Mouse (Mus musculus) spleen, postnatal 36 days (tissue): ENCODE results near the gene Asic2.
"Not testable (repeated sequence)": the region's sequence is repeated elsewhere in the genome, so short reads cannot be mapped to it uniquely, and the experiment has no call there.

ENCODE experiments used
- DNase-seq, 2 experiments: peaks; one replicate each; pipeline ENCODE4 v3.0.0; 2022; ENCODE audit warnings: low spot score in 2 of 2, mixed read lengths in 1 of 2

Gene Asic2

DNA sequence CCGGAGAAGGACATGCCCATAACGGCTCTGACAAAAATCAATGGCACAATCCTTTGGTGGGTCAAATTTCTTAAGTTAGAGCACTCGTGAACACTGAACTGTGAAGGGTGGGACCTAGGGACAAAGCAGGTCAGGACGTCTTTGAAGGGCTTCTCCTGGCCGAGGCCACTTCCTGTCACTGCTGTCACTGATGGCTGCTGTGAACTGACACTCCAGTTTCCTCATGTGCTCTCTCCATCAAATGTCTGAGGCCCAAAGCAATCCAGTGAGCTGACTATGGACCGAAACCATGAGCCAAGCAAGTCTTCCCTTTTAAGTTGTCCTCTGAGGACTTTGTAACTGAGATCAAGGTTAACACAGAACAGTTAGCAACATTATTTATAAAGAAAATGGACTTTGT is 617.8 kb downstream of the Asic2 start:
- not testable (repeated sequence) for DNase-seq

DNA sequence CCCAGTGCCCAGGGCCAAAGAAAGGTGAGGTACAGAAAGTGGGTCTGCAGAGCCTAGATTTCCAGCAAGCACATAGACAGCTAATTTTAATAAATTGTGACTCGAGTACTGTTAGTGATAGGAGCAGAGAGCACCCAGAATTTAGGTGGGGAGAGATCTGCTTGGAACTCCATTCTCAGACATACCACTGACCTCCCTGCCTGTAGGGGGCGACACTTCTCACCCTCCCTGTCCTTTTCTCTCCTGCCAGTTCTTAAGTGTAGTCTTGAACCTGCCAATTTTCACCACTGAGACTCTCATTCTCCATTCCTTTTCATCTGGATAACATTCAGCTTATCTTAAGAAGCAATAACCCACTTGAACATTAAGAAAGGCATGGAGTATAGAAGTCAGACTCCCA is 636.3 kb downstream of the Asic2 start:
- no peak for DNase-seq

DNA sequence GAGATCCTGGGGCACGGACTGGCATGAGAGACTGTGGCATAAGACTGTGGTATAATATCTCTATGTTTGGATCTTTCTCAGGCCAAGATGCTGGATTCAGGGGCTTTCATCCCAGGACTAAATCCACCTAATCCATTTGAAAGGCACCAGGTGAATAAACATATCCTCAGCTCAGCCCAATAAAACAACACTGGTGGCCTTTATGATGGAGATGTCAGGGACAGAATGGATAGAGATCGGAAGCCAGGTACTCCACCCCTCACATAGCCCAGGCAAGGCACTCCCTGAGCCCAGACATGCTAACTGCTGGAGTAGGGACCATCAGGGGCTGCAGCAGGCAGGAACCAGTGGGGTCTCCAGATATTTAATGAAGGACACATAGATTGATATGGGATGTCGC is 637.3 kb downstream of the Asic2 start:
- DNase-seq, result no peak

DNA sequence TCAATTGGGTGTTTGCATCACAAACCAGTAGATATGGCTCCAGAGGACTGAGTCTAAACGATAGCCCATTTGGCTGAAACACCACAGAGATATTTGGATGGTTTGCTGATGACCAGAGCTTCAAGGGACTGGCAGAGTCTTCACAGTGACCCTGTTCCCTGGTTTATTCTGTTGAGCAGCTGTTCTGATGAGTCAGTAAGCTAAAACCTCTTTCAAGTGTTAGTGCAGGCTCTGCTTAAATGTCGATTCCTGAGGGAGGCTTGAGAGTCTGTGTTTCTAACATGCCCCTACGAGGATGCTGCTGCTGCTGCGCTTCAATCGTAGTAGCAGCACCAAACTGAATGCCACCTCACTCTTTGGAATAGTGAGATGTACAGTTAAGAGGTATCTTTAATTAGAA is 640.2 kb downstream of the Asic2 start:
- DNase-seq, result no peak

DNA sequence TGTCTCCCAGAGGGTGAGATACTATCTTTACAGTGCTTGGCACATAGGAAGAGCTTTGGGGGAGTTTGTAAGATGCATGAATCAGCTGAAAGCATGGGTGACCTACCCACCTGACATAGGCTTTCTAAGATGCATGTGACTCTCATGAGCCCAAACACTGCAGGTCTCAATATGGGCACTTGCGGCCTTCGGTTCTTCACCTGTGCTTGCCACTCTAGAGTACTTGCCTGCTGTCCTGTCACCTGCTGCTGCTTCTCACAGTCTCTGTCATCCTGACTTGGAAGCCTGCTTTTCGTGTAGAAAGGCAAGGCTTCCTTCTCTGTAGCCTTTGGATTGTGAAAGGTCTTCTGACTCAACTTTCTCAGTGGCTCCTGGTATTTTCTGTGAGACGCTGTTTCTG is 645.1 kb downstream of the Asic2 start:
- no peak for DNase-seq

DNA sequence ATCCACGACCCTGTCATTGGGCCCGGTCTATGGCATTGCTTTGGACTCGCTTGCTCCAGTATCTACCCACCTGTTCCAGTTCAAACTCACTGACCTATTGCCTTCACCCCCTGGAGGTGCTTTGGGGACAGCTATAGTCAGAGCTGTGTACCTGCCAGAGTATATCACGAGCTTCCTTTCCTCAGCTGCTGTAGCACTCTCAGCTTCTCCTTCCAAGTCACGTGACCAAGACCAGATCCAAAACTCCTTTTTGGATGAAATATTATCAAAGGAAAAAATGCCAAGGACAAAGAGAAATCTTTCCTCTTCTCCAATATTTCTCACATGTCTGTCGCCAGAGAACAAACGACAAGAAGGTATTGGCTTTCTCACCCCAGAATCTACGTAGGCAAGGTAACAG is 645.8 kb downstream of the Asic2 start:
- DNase-seq, result no peak

DNA sequence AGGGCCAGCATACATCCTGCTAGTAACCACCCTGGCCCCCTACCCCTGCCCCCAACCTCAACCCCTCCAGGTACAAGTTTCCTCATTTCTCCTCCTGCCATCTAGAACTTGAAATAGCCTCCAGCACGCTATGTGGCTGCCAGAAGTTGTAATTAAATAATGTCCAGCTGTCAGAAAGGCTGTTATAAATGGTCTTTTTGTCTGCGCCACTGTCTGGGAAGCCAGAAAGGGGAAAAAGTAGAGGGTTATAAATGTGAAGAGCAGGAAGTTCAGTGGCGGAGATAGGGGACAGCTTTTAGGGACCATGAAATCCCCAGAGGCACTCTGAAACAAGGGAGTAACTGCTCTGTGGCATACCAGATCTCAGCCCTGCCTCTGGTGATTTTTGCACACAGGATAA is 678.2 kb downstream of the Asic2 start:
- DNase-seq, result no peak

DNA sequence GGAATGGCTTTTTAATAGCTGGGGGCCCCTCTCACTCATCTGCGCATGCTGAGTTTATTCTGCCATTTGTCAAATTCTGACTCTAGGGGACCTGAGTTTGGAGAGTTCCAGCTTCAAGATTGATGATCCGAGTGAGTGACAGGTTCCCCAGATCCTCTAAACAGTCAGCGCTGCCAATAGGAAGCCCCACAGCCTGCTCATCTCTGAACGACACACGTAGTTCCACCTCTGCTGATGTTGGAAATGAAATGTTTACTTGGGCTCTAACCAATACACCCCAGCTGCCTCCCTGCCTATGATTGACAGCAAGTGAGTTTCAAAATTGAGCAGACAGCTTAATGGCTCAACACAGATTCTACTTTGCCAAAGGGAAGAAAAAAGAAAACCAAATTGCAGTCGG is 685.1 kb downstream of the Asic2 start:
- no peak for DNase-seq

DNA sequence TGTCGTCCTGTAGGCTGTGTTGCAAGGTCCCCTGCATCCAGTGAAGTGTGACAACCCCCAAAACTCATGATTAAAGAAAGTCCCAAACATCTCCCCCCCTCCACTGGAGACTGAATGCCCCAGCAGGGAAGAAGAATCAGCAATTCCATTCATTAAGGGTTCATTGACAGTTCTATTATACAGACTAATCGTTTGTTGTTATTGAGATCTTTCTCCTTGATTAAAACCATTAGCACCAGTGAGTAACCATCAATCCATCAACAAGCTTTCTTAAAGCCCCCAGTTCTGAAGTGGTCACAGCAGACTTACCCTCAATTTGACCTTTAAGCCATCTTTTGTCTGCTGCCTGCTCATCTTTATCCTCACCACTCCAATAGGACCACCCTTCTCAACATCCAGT is 688.2 kb downstream of the Asic2 start:
- DNase-seq, result no peak

DNA sequence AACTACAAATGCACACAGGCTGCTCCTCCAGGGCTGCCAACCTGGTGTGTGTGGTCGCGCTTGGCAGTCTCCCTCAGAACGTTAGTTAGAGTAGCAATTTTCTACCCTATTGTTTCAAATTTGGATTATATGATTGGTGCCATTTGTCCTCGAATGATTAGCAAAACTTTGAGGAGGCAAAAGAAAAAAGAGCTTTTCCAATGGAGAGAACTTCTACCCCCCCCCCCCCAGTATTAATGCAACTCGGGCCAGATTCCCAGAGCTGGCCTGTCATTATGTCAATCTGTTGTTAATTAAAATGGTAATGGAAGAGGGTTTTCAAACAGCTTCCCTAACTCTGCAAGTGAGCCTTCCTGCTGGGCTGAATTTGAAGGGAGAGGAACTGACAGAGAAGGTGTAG is 690.9 kb downstream of the Asic2 start:
- no peak for DNase-seq

DNA sequence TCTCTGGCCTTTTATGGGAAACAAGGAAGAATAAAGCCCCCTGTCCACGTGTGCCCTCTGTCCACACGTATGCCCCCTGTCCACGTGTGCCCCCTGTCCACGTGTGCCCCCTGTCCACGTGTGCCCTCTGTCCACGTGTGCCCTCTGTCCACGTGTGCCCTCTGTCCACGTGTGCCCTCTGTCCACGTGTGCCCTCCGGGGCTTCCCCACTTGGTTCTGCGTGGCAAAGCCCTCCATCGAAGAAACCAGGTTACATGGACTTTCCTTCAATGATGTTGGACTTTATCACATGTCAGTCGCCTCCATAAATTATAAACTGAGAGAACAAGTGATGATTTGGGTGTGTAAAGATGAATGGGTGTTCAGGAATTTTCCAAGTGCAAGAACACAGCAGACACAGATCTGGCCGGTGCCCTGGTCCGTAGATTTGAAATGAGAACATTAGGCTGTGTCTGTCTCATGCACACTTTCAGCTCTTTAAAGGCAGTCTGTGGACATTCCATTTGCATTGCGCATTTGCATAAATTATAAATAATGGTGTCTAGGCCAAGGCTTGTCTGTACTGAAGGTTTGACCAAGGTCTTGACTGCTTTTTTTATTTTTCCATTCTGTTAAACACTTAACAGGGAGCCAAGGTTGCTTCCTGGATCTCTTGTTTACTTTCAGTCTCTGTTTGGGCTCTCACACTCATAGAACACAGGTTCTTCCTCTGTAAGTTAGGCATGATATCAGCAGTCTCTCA is 695.4 kb downstream of the Asic2 start:
- no peak for DNase-seq

DNA sequence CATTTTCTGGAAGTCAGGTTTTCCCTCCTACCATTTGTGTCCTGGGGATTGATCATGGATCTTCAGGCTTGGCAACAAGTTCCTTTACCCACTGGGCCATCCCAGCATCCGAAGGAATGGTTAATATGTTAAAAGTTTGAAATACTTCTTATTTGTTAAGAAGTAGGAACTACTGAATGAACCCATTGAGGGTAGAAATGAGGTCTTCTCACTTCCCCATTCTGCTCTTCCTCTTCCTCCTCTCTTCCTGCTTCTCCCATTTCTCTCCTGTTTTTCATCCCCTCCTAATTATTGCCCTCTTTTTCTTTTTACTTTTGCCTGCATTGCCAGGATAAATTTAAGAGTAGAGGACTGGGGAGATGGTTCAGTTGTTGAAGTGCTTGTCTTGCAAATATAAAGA is 696.8 kb downstream of the Asic2 start:
- DNase-seq, result no peak

DNA sequence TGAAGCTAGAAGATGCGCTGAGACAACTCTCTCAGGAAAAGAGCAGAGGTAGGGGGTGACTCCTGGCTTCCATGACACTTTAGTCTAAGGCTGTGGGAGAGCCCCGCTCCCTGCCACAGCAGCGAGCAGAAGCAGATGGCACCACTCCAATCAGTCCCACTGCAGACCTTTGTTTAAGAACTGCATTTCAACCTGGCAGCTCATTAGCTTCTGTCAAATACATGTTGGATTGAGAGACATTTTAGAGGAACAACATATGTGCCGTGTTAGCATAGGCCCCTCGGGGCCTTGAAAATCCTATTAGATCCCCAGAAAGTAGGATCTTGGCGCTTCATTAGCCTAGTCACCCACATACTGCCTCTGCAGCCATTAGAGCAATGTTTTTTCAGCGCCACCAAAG is 697.7 kb downstream of the Asic2 start:
- no peak for DNase-seq

DNA sequence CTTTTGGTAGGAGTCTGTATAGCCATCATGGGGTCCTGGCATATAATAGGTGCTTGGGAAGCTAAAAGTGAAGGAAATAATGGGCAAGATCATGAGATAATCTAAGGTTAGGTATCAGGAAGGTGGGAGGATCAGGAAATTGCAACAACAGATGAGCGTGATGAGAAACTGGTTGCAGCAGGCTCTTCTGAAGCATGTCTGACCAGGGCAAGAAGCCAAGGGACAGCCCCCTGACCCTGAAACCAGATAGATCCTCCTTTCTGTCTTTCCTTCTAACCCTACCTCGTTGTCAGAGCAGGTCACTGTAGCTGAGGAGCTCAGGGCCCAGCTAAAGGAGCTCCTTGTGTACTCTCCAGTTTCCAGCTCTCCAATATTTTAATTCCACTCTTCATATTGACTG is 704.5 kb downstream of the Asic2 start:
- no peak for DNase-seq

DNA sequence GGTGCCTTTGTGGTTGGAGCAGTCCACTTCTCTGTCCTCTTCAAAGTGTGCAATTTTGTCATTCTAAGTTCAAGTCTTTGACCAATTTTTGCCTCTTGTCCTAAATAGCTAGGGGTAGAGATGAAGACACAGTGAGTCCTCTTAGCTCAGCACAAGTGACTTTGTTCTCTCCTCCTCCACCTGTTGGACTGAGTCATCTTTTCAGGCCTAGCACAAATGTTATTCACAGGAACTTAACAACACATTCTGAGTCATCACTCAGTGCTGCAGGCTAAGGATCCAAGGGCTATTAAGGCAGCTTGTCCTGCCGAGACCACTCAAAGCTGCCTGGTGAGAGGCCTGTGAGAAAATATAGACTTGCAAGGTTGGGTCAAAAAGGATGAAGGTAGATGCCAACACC is 705.1 kb downstream of the Asic2 start:
- no peak for DNase-seq

DNA sequence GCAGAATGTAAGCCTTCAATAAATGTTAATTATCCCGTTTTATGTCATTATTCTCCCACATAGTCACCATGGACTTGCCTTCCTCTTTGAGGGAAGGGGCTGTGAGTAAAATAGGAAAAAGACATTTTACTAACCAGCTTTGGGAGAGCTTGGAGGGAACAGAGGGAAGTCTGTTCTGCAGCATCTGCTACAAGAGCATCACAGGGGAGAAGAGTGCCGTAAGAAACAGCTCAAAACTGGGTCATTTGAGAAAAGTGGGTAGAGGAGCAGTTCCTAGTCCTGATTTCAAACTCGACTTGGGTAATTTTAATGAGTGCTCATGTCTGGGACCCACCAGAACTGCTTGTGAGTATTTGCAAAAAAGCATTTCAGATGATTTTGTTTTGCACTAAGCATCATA is 707.0 kb downstream of the Asic2 start:
- DNase-seq, result no peak

DNA sequence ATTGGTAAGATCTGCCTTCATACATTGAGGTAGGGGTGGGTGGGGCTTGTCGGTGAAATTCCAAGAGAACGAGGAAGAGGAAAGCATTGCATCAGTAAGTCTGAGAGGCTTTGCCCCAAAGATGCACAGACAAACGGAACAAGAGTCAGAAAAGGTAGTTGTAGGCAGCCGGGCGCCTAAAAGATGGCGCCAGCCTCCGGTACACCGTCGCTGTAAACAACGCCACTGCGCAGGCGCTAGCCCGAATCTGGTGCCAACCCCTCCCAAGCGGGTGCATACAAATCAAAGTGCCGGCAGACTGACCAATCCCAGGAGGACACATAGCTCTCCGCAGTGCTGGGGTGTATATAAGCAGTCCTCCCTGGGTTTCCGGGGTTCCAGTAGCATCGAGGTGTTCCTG is 727.1 kb downstream of the Asic2 start:
- not testable (repeated sequence) for DNase-seq

DNA sequence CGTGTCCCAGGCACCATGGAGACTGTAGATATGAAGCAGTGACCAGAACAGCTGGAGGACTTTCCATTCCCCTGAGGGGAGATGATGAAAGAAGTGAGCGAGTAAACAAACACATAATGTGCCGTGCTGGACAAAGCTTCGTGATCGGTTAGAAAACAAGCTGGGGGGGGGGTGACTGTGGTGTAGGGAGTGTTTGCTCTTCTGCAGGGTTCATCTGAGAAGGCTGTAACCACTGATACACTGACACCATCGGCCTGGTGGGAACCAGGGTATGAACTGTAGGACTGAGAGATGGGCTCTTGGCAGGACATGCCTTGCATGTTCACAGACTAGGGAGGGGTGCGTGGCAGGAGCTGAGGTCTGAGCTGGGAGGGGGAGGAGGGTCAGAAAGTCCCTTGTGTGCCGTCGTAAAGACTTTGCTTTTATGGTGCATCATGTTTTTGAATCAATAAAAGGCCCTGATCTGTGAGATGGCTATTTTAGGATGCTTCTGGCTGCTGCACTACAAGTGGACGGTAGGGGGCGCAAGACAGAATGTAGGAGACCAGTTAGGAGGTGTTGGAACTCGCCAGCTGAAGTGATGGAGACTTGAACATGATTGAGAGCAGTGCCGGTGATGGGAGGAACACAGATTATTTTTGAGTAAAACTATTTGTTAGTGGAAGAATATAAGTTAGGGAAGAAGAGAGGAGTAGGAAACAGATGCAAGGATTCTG is 728.1 kb downstream of the Asic2 start:
- no peak for DNase-seq

DNA sequence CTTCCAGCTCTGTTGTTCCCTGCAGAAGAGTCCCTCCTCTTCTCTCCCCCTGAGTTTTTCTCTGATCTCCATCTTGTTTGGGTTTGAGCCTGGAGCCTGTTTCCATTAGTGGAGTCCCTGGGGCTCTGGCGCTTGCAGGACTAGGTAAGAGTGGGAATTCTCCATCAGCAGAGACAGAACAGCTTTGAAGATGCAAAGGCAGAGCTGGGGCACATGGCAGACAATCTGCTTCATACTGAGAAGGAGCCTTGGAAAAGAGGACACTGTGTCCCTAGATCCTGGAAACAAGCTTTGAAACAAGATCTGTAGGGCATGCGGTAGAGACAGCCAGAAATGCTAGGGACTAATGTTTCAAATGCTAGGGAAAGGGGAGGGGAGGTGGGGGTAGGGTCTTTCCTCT is 729.2 kb downstream of the Asic2 start:
- no peak for DNase-seq

DNA sequence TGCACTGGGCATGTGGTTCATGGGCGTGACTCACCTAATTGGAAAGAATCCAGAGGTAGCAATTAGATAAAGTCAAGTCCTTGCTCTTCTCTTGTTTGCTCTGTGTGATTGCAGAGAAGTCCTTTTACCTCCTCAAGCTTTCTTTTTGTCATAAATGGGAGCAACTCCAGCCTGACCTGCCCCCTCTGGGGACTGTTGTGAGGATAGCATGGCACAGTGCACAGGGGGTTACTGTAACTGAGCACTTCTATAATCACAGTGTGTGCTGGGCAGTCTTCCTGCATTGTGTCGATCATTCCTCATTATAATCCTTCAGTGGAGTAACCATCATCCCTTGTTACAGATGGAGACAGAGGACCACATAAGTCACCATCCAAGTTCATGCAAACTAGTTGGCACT is 732.2 kb downstream of the Asic2 start:
- no peak for DNase-seq

DNA sequence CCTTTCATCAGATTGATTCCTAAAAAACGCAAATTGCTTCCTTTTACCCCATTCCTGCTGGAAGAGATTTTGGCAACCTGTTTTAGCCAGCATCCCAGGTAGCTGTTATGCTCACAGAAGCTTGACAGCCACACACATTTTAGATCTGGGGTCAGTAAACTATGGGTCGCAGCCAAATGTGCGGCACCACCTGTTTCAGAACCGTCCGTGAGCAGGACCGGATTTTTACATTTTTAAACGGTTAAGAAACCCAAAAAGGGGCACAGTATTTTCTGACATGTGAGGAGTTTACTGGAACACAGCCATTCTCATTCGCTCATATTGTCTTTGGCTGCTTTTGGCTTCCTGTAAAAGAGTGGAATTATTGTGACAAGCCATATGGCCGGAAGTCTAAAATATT is 744.9 kb downstream of the Asic2 start:
- no peak for DNase-seq

DNA sequence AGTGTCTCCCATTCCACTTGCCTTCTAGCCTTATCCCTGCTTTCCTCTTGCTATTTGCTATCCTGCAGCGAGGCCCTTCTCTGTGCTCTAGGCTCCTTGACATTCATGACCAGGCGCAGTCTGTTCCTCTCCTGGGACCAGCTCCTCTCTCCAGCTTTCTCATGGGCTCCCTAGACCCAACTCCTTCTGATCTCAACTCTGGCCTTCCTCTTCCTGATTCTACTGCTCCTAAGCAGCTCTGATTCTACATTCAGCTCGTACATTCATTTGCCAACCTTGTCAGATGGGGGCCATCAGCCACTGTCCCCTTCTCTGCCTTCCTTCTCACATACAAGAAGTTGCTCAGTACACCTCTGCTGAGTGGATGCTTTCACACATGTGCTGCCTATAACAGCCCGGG is 747.5 kb downstream of the Asic2 start:
- DNase-seq, result no peak

DNA sequence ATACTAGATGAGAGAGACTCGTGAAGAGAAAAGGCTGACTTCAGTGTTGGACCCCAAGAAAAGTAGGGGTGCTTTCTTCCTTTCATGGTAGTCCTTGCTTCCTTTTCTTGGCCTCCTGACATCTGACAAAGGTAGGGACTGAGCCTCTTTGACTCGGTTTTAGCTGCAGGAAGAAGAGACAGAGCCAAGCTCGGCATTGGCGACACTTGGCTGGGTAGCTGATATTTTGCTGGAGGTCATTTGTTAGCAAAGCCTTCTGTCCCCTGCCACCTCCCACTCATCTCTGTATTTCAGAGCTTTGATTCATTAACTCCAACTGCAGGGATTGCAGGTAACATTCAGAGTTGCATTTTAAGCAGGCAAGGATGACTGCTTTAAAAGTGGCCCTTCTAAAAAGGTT is 762.8 kb downstream of the Asic2 start:
- no peak for DNase-seq

DNA sequence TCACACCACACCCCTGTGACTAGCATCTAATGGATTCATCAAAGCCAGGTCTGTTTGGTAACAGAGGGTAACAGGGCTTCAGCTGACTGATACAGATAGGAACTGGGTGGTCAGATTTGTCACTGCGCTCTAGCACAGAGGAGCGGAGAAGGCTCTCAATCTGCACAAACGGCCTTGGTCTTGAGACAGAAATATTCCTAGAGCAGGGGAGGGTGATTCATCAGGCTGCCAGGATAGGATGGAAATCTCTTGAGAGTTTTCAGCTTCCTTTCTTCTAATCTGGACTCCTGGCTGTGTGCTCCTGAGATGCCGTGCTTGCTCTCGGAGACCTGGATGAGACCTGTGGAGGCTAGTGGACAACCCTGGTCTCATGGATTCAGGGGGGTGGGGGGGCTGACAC is 765.7 kb downstream of the Asic2 start:
- DNase-seq, result no peak
